Mouse (Mus musculus) regulatory T cell (primary cell): ENCODE results near the gene Abtb2.

Experiments used
- in situ Hi-C: fragments of 300-600 bp; cut with MboI, MseI; formaldehyde crosslinking; loops from one replicate; pipeline ENCODE4 v1.15.1; 2025; ENCODE audit warnings: high pct_unique_total_duplicates

The Abtb2 gene

GRCm38 (mm10) chr2:103659648-103660556 lies 93.8 kb downstream of the Abtb2 start:
- in situ Hi-C loops = loop anchor here (25.0 kb wide), 1 partner anchor 673 kb away; no protein-coding TSS in a partner anchor

DNA sequence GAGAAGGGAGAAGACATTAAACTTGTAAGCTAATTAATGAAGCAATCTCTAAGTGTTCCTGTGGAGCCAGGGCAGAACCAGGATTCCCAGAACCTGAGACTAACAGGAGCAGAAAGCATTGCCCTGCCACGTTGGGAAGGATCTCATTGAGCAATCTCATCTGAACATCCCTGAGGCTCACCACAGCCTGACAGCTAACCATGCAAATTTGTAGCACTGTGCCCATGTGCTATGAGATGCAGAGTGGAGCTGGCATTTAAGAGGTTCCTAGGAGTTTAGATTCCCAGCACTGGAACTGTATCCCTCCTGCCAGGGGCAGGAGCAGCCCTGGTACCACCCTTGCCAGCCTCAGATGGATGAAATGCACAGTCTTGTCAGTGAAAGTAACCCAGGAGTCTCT lies 95.6 kb downstream of the Abtb2 start:
- in situ Hi-C loops = loop anchor here (25.0 kb wide), 1 partner anchor 674 kb away; no protein-coding TSS in a partner anchor

- in situ Hi-C loops = loop anchor here (25.0 kb wide), 1 partner anchor 675 kb away; no protein-coding TSS in a partner anchor
Observed at GRCm38 (mm10) chr2:103662121-103662520, 96.0 kb downstream of the Abtb2 start.

GRCm38 (mm10) chr2:103664341-103664740 lies 98.2 kb downstream of the Abtb2 start:
- in situ Hi-C loops = loop anchor here (25.0 kb wide), 1 partner anchor 677 kb away; no protein-coding TSS in a partner anchor

- in situ Hi-C loops = loop anchor here (25.0 kb wide), 1 partner anchor 681 kb away; no protein-coding TSS in a partner anchor
Observed at GRCm38 (mm10) chr2:103667962-103668815, 102.1 kb downstream of the Abtb2 start.

GRCm38 (mm10) chr2:103668939-103669338 lies 102.8 kb downstream of the Abtb2 start:
- in situ Hi-C loops = loop anchor here (25.0 kb wide), 1 partner anchor 682 kb away; no protein-coding TSS in a partner anchor

GRCm38 (mm10) chr2:103669561-103669960 lies 103.5 kb downstream of the Abtb2 start:
- in situ Hi-C loops = loop anchor here (25.0 kb wide), 1 partner anchor 682 kb away; no protein-coding TSS in a partner anchor

GRCm38 (mm10) chr2:103670276-103670680 lies 104.2 kb downstream of the Abtb2 start:
- in situ Hi-C loops = loop anchor here (10.0 to 25.0 kb wide), 2 partner anchors 55 to 683 kb away; no protein-coding TSS in a partner anchor

DNA sequence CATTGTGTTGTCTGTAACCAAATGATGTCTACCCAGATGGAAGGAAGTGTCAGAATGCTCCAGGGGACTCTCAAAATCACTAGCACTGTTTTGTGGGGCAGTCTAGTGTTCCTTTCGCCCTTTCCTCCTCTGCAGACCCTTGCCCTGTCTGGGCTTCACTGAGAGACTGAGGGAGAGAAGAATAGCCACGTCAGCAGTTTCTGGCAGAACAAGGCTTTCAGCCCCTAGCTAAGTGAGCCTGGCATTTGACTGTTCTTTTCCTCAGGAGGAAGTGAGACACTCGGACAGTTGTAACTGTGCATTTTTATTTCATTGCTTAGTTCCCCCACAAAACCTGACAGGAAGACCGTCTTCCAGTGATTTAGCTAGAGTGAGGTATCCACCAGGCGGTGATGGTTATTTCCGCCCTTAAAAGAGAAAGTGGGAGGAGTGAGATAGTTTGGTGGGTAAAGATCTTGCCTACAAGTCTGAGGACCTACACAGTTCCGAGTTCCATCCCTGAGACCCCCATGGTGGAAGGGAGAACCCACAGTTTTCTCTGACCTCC lies 106.5 kb downstream of the Abtb2 start:
- in situ Hi-C loops = loop anchor here (10.0 to 25.0 kb wide), 2 partner anchors 58 to 685 kb away; no protein-coding TSS in a partner anchor

- in situ Hi-C loops = loop anchor here (10.0 to 25.0 kb wide), 2 partner anchors 59 to 686 kb away; no protein-coding TSS in a partner anchor
Observed at GRCm38 (mm10) chr2:103673609-103674008, 107.5 kb downstream of the Abtb2 start.

DNA sequence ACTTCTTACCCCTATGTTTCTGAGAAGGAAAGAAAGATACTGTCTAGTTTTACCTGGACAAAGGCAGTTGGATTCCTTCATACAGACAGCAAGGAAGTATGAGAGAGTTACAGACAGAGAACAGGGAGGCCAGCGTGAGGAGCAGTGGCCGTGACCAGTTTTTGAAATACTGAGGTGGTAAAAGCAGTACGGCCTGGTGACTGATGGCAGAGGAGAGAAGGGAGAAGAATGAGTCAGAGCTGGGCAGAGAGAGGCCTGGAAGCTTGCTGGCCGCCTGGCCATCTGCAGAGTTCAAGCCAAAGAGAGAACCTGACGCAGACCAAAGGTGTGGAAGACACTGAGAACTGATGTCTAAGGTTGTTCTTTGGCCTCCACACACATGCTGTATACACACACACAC lies 109.3 kb downstream of the Abtb2 start:
- in situ Hi-C loops = loop anchor here (10.0 to 25.0 kb wide), 2 partner anchors 61 to 1288 kb away; no protein-coding TSS in a partner anchor

- in situ Hi-C loops = loop anchor here (10.0 to 25.0 kb wide), 2 partner anchors 62 to 1290 kb away; no protein-coding TSS in a partner anchor
Observed at GRCm38 (mm10) chr2:103676808-103677207, 110.7 kb downstream of the Abtb2 start.

DNA sequence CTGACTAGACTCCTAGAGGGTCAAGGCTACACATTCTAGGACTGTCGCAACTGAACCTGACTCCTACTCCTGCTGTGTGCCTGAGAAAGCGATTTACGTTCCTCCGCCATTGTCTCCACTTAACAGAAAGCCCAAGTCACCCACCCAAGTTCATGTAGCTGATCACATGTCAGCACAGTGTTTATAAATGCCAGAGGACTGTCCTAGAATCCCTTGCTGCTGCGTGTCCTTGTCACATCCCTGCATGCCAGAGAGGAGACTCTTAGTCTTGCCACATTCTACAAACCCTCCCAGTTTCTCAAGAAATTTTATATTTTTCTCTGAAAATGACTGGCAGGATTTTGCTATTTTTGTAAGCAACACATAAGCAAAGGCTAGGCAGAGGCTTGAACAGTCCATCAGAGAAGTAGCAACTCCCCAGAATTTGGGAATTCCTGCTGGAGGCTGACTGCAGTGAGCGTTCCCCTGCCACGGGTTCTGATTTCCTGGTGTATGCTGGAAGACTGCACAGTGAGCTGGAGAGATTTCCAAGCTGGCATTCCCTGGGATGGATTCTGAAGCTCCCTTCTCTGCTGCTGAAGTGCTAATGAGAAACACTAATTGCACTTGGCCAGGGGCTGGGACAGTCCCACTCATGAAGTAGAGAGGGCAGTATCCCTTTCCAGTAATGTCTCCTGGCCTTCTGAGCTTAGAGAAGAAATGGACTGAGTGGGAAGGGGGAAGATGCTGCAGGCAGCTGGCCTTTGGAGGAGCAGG lies 111.7 kb downstream of the Abtb2 start:
- in situ Hi-C loops = loop anchor here (10.0 to 25.0 kb wide), 2 partner anchors 63 to 1290 kb away; no protein-coding TSS in a partner anchor

DNA sequence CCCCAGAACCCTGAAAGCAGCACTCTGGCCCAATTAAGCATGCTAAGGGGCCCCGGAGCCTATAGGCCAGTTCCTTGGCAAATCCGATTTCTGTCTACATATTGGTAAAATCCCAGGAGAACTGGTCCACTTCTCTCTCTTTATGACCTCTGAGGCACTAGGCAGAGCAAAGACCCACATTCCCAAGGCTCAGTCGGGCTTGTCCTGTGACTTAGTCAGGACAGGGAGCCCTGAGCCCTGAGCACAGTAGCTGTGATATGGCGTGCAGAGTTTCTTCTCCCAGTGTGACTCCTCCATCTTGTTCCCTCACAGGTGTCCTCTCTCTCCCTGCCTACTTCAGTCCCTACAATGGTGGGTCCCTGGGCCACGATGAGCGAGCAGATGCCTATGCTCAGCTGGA lies 112.3 kb downstream of the Abtb2 start:
- in situ Hi-C loops = loop anchor here (10.0 to 25.0 kb wide), 2 partner anchors 64 to 1291 kb away; no protein-coding TSS in a partner anchor

GRCm38 (mm10) chr2:103680364-103681110 lies 114.4 kb downstream of the Abtb2 start:
- in situ Hi-C loops = loop anchor here (10.0 to 25.0 kb wide), 2 partner anchors 914 to 1293 kb away; partner anchors contain the start of gene Cstf3

- in situ Hi-C loops = loop anchor here (10.0 to 25.0 kb wide), 2 partner anchors 914 to 1294 kb away; partner anchors contain the start of gene Cstf3
Observed at GRCm38 (mm10) chr2:103681149-103681548, 115.0 kb downstream of the Abtb2 start.

GRCm38 (mm10) chr2:103682261-103682722 lies 116.2 kb downstream of the Abtb2 start:
- in situ Hi-C loops = loop anchor here (10.0 to 25.0 kb wide), 2 partner anchors 913 to 1295 kb away; partner anchors contain the start of gene Cstf3

DNA sequence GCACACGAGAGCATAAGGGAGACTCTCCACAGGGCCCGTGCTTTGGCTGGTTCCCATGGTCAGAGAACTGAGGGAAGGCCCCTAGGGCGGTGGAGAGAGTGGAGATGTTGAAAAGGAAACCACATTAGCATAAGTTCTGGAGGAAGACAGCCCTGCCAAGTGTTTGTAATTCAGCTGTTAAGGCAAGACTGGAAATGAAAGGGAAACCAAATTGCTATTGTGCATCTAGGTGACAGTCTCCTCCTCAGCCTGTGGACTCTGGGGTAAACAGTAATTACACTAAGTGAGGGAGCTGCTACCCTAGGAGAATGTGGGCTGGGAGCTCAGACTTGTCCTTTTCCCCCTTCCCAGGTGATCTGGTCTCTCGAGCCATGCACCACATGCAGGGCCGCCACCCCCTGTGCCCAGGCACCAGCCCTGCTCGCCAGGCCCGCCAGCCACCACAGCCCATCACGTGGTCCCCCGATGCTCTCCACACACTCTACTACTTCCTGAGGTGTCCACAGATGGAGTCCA lies 116.9 kb downstream of the Abtb2 start:
- in situ Hi-C loops = loop anchor here (10.0 to 25.0 kb wide), 2 partner anchors 912 to 1296 kb away; partner anchors contain the start of gene Cstf3
